Mouse (Mus musculus): Measurements from ENCODE around the gene Gamt.

GRCm38 (mm10) chr10:80237020-80237419 lies 23.8 kb downstream of the Gamt start:
- TF ChIP-seq POLR2A (IDR thresholded peaks at IDR 0.05; ENCODE audit: insufficient read depth, low read depth, low read length), result no peak
- TF ChIP-seq CTCF (IDR thresholded peaks at IDR 0.05), result no peak
